Mouse (Mus musculus): ENCODE measurements at regions not wholly inside any gene's neighbourhood (a gene's known extent, or its start where the extent isn't known, plus 50 kb on each side); places are given as distances from the start of the nearest gene placed in this dataset.
A peak's percentile ranks its signal among the peaks of the same experiment; 100 is the strongest.

DNA sequence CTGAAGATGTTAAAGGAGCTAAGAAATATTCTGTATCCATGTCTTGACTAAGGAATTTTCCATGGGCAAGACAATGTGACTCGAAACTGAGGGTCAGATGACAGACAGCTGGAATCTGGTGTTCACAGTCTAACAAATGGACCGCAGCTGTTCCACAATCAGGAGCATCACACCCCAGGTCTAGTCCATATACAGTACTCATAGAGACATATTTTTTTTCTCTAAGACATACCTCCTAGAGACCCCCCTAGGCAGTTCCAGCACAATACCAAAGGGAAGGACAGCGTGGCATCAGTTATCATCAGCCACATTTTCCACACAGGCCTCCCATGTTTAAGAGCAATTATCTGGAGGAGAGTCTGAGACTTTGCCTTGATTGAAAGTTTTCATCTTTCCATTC lies 878.8 kb downstream of the Stpg2 start:
- 86% methylated on average over 3 of the region's 3 CpGs for WGBS
- H3K9me3 ChIP-seq = no peaks in the 10 kb centered on the region
- H3K9ac ChIP-seq (replicated peaks) = no peak overlapping the region
- H3K4me3 ChIP-seq = no peak overlapping the region
- H3K27me3 ChIP-seq = no peaks in the 10 kb centered on the region
- H3K36me3 ChIP-seq = no peaks in the 10 kb centered on the region
- no peak overlapping the region for H3K27ac ChIP-seq (replicated peaks)
- H3K4me2 ChIP-seq (replicated peaks) = no peak overlapping the region
- ATAC-seq (ENCODE audit: low FRiP score, low read depth) = no peak
- no peaks in the 10 kb centered on the region for H3K4me1 ChIP-seq

DNA sequence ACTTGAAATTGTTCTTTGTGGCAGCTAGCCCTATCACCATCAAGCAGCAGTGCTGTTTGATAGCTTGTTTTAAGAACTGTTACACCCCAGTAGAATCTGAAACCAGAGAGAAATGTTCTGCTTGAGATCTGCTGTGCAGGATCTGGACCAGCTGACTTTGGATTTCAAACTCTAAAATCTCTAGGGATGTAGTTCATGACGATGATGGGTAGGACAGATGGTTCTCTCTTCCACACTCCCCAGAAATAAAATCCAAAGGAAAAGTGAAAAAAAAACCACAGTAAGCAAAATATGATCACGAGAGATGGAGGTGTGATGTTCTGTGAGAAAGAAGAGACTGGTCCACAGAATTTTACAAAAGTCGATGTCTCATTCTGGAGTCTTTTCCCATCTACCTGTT lies 879.9 kb downstream of the Stpg2 start:
- Histone ChIP-seq H3K4me3 (no peak overlapping the region), H3K27me3 (no peaks in the 10 kb centered on the region), H3K4me1 (no peaks in the 10 kb centered on the region), H3K36me3 (no peaks in the 10 kb centered on the region), H3K27ac (replicated peaks) (no peak overlapping the region), H3K9ac (replicated peaks) (no peak overlapping the region), H3K9me3 (no peaks in the 10 kb centered on the region), H3K4me2 (replicated peaks) (no peak overlapping the region)
- WGBS = 86% methylated on average over 3 of the region's 3 CpGs
- ATAC-seq (ENCODE audit: low FRiP score, low read depth) = no peak

DNA sequence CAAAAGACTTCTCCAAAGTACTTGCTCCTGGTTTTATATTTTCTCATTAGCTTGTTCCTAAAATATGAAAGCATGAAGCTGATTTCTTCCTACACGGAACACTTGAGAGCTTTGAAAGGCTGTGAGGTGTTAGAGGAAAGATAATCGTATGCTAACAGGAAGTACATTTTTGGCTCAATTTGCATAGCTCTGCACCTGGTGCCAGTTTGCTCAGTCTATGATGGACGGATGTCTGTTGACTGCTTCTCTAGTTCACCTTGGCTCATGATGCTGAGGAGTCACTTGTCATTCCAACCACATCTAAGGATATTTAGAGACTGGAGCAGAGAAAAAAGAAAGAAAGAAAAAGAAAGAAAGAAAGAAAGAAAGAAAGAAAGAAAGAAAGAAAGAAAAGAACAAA lies 882.5 kb downstream of the Stpg2 start:
- no peak overlapping the region for H3K27ac ChIP-seq (replicated peaks)
- no peaks in the 10 kb centered on the region for H3K4me1 ChIP-seq
- H3K4me2 ChIP-seq (replicated peaks) = no peak overlapping the region
- no peak for ATAC-seq (ENCODE audit: low FRiP score, low read depth)
- H3K27me3 ChIP-seq = no peaks in the 10 kb centered on the region
- H3K4me3 ChIP-seq = no peak overlapping the region
- H3K9me3 ChIP-seq = no peaks in the 10 kb centered on the region
- H3K9ac ChIP-seq (replicated peaks) = no peak overlapping the region
- H3K36me3 ChIP-seq = no peaks in the 10 kb centered on the region
- WGBS = 84% methylated on average over 3 of the region's 3 CpGs

DNA sequence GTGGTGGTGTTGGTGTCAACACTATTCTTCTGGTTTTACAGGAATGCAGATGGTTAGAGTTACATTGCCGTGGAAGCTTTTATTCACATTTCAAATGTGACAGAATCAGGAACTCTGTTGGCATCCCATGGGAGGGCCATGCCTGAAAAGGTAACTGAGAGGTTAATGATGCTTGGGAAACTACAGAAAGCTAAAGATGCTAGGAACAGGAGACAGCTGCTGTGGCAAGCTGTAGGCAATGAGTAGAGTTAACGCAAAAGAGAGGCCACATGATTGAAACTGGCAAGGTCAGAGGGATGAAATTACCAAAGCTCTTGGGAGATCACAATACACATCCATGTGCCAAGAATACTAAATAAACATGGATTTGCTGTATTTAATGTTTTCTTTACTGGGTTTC lies 886.4 kb downstream of the Stpg2 start:
- no peak overlapping the region for H3K27ac ChIP-seq (replicated peaks)
- ATAC-seq (ENCODE audit: low FRiP score, low read depth) = no peak
- H3K9ac ChIP-seq (replicated peaks) = no peak overlapping the region
- H3K4me1 ChIP-seq = no peaks in the 10 kb centered on the region
- H3K27me3 ChIP-seq = no peaks in the 10 kb centered on the region
- H3K4me2 ChIP-seq (replicated peaks) = no peak overlapping the region
- H3K4me3 ChIP-seq = no peak overlapping the region
- no peaks in the 10 kb centered on the region for H3K9me3 ChIP-seq
- 84% methylated on average over 2 of the region's 2 CpGs for WGBS
- H3K36me3 ChIP-seq = no peaks in the 10 kb centered on the region

DNA sequence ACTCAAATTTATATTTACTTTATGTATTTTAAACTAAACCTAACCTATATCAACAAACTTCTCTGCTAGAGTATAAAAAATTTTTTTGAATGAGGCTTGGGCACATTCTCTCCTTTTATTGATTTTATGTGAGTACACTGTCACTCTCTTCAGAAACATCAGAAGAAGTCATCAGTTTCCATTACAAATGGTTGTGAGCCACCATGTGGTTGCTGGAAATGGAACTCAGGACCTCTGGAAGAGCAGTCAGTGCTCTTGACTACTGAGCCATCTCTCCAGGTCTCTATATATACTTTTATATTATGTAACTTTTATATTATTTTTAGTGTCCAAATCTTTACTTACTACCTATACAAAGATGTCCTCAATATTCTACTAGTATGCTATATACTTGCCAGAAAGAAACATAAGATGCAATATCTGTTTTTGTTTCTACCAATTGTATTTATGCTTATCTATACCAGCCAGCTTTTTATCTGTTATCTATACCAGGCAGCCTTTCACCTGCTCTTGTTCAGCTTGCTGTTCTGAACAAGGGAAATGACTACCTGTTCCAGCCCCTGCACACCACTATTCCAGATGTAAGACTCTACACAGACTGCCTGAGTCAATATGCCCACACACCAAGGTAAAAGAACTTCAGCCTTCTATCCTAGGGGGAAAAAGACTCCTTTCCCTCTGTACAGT lies 891.5 kb downstream of the Stpg2 start:
- H3K9me3 ChIP-seq = no peaks in the 10 kb centered on the region
- no peak overlapping the region for H3K4me3 ChIP-seq
- no peaks in the 10 kb centered on the region for H3K36me3 ChIP-seq
- no peaks in the 10 kb centered on the region for H3K27me3 ChIP-seq
- ATAC-seq (ENCODE audit: low FRiP score, low read depth) = no peak
- H3K9ac ChIP-seq (replicated peaks) = no peak overlapping the region
- H3K4me2 ChIP-seq (replicated peaks) = no peak overlapping the region
- H3K27ac ChIP-seq (replicated peaks) = no peak overlapping the region
- H3K4me1 ChIP-seq = no peaks in the 10 kb centered on the region

DNA sequence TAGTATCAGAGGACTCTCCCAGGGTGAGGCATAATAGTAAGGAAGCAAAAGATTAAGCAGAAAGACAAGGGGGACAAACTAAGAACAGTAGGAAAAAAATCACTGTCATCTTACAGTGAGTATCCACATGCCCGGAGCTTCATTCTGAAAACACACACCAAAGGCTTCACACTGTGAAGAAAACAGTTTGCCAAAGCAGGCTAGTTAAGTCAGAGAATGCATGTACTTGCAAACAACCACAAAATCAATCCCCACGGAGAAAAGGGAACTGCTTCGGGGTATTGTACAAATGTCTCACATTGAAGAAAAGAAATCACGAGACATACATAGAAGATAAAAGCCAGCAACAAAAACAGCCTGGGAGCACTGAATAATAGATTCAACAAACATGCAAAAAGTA lies 903.9 kb downstream of the Stpg2 start:
- 47% methylated on average over 4 of the region's 4 CpGs for WGBS

DNA sequence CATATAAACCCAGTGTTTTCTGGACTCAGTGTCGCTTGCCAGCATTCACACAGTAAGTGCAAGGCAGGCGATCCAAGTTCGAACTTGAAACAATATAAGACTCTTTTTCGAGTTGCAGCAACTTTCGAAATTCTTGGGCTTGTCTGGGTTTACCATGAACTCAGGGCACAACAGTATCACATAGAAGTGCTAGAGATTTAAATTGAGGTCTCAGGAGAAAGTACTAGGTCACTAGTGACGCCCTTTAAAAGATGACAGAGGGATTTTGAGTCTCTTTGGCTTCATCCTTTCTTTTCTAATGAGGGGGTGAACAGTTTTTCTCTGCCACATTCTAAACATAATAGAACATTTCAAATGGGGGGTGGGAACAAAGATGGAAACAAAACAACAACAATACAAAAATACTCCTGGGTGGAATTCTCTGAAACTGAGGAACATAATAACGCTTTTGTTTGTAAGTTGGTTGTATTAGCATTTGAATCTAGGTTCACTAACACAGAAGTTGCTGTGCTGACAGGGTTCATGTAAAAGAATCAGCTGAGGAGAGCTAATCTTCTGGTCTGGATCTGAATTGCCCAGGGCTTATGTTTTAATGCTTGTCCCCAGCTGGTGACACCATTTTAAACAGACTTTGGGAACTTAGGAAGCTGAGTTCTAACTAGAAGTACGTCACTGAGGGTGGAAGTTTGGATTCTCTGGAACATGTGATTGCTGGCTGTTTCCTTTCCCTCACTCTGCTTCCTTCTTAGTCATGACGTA lies 906.1 kb downstream of the Stpg2 start:
- Histone ChIP-seq H3K9me3 (no peaks in the 10 kb centered on the region), H3K36me3 (no peaks in the 10 kb centered on the region), H3K27ac (replicated peaks) (no peak overlapping the region), H3K9ac (replicated peaks) (no peak overlapping the region), H3K4me1 (no peaks in the 10 kb centered on the region), H3K4me3 (no peak overlapping the region), H3K27me3 (no peaks in the 10 kb centered on the region), H3K4me2 (replicated peaks) (no peak overlapping the region)
- peak; percentile 42 for ATAC-seq (ENCODE audit: low FRiP score, low read depth)
- 65% methylated on average over 9 of the region's 9 CpGs for WGBS

More for the DNA sequence above, 903.9 kb downstream of the Stpg2 start:
- Histone ChIP-seq H3K4me1 (no peaks in the 10 kb centered on the region), H3K9ac (replicated peaks) (no peak overlapping the region), H3K36me3 (no peaks in the 10 kb centered on the region), H3K4me3 (no peak overlapping the region), H3K4me2 (replicated peaks) (no peak overlapping the region), H3K9me3 (no peaks in the 10 kb centered on the region), H3K27me3 (no peaks in the 10 kb centered on the region), H3K27ac (replicated peaks) (no peak overlapping the region)
- no peak for ATAC-seq (ENCODE audit: low FRiP score, low read depth)

DNA sequence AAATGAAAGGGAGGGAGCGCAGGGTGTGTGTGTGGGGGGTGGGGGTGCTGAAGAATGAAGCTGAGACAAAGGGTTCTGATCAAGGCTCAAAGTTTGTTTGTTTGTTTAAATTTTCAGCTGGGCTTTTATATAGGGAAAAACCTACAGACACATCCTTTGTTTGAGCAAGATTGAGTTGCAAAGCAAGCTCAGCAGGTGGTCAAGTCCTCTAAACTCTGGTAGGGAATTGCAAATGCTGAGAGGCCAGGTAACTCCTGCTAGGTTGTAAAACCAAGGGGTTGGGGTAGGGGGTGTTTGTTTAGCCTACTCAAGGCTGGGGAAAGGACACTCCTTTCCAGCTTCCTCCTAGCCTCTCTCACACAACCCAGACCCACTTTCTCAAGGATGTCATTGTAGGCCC lies 909.6 kb downstream of the Stpg2 start:
- no peaks in the 10 kb centered on the region for H3K4me1 ChIP-seq
- no peak overlapping the region for H3K9ac ChIP-seq (replicated peaks)
- ATAC-seq (ENCODE audit: low FRiP score, low read depth) = no peak
- H3K9me3 ChIP-seq = no peaks in the 10 kb centered on the region
- H3K36me3 ChIP-seq = no peaks in the 10 kb centered on the region
- H3K4me3 ChIP-seq = no peak overlapping the region
- no peak overlapping the region for H3K4me2 ChIP-seq (replicated peaks)
- no peak overlapping the region for H3K27ac ChIP-seq (replicated peaks)
- 54% methylated on average over 1 of the region's 1 CpGs for WGBS
- H3K27me3 ChIP-seq = no peaks in the 10 kb centered on the region

DNA sequence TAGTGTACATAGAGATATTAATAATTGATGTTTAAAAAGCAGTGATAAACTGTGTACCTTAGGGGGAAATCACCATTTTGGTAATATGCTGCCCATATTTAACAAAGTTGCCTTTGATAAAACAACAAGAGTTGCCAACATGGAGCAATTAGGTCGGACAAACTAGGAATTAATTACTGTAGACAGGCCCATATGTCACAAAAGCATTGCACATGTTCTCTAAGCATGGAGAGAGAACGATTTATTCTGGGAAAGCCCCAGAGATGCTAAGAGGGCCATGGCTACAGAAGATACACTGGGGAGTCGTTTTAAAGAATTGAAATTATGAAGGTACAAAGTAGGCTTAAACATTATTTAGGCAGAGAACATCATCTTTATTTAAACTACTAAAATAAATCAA lies 921.8 kb downstream of the Stpg2 start:
- Histone ChIP-seq H3K9ac (replicated peaks) (no peak overlapping the region), H3K36me3 (no peaks in the 10 kb centered on the region), H3K9me3 (no peaks in the 10 kb centered on the region), H3K4me1 (no peaks in the 10 kb centered on the region), H3K4me3 (no peak overlapping the region), H3K27me3 (no peaks in the 10 kb centered on the region), H3K27ac (replicated peaks) (no peak overlapping the region), H3K4me2 (replicated peaks) (no peak overlapping the region)
- no peak for ATAC-seq (ENCODE audit: low FRiP score, low read depth)
- 76% methylated on average over 3 of the region's 3 CpGs for WGBS

DNA sequence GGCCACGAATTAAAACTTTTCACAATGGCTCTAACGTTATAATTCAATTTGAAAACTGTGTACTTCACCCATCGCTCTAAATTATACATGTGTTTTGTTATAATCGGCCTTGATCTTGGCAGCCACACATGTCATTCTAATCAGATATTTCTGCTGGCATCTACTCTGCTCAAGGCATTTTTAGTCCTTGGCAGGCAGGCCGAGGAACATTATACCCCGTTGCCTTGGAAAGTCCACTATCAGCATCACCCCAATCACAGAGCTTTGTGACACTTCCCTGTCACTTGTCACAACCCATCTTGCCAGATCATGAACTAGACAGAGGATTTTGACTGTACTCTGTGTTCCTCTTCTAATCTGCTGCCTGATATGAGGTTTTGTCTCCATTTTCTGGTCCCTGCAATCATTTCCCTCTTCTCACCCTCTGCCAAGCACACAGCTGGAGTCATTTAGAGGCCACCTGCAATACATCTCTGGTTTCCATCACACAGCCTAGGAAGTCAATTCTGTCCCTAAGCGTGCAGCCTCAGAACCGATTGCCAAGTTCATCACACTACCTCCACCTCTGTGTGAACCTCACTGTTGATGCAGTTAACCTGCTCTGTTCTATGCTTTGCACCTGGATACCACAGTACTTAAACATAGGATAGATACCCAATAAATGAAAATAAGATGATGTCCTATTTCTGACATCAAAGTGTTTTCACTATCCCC lies 923.7 kb downstream of the Stpg2 start:
- Histone ChIP-seq H3K27ac (replicated peaks) (no peak overlapping the region), H3K36me3 (no peaks in the 10 kb centered on the region), H3K9me3 (no peaks in the 10 kb centered on the region), H3K9ac (replicated peaks) (no peak overlapping the region), H3K4me3 (no peak overlapping the region), H3K4me2 (replicated peaks) (no peak overlapping the region), H3K4me1 (no peaks in the 10 kb centered on the region), H3K27me3 (no peaks in the 10 kb centered on the region)
- 89% methylated on average over 8 of the region's 8 CpGs for WGBS
- no peak for ATAC-seq (ENCODE audit: low FRiP score, low read depth)

DNA sequence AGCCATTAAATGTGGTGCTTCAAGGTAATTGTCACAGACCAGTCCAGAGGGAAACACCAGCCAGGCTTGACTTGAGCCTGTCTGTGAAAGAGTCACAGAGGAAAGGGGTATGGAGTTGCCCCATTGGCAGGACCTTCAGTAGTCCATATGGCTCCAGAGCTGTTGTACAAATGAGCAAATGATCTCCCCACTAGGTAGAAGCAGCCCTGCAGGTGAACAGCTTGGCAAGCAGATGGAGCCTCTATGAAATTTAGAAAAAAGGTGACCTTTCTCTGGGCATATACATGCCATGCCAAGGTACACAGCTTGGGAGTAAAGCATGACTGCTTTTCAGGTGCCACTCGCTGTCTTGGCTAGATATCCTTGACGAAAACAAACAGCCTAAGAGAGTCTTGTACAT lies 938.4 kb downstream of the Stpg2 start:
- no peaks in the 10 kb centered on the region for H3K36me3 ChIP-seq
- no peak overlapping the region for H3K4me2 ChIP-seq (replicated peaks)
- H3K9me3 ChIP-seq = no peaks in the 10 kb centered on the region
- no peak overlapping the region for H3K27ac ChIP-seq (replicated peaks)
- no peaks in the 10 kb centered on the region for H3K27me3 ChIP-seq
- H3K9ac ChIP-seq (replicated peaks) = no peak overlapping the region
- no peaks in the 10 kb centered on the region for H3K4me1 ChIP-seq
- H3K4me3 ChIP-seq = no peak overlapping the region
- ATAC-seq (ENCODE audit: low FRiP score, low read depth) = no peak
- WGBS = 93% methylated on average over 2 of the region's 2 CpGs

DNA sequence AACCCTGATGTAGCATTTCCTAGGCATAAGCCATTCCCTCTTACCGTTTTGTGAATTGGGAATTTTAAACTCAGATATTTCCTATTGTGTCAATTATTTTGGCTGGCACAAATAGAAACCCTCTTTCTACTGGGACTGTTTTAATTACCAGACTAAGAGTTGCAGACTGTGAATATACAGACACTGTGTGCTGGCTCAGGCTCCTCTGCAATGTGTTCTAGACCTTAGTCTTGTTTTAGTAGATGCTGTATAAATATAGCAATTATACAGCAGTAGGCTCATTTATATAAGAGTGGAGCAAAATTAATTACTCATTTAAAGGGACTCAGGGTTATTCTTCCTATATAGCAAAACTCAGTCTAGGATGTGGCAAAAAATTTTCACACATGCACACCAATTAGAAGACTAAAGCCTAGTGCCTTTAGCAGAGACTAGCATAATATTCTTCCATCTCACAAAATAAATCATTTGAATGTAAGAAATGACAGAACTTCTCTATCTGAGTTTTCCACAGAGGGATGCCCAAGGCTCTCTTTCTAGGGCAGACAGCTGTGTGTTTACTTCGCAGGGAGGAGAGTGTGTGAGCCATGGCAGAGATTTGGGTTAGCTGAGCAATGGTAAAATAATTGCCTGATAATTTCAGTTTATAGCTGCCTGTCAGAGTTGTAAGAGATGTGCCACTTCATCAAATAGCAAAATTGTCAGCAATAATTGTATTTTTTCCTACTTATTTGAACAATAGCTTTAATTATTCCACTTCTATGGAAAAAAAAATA lies 941.9 kb downstream of the Stpg2 start:
- no peak overlapping the region for H3K4me2 ChIP-seq (replicated peaks)
- ATAC-seq (ENCODE audit: low FRiP score, low read depth) = no peak
- H3K36me3 ChIP-seq = no peaks in the 10 kb centered on the region
- H3K27ac ChIP-seq (replicated peaks) = no peak overlapping the region
- peaks cover 6% of the 10 kb centered on the region for H3K4me1 ChIP-seq
- no peak overlapping the region for H3K9ac ChIP-seq (replicated peaks)
- no peaks in the 10 kb centered on the region for H3K9me3 ChIP-seq
- WGBS = 85% methylated on average over 2 of the region's 2 CpGs
- no peaks in the 10 kb centered on the region for H3K27me3 ChIP-seq
- H3K4me3 ChIP-seq = no peak overlapping the region

Data from midbrain, embryonic 12.5 days (tissue).